Mouse (Mus musculus) stomach, embryonic 16.5 days (tissue): ENCODE results near the gene Slc41a3. TPM values are rescaled to one million over a fixed set of nuclear protein-coding genes. Genes with fewer than 3 reads are reported as not detected.

ENCODE experiments used
- ATAC-seq: fragments of 200-750 bp; cut with Nextera tagmentation; 2 replicates; pipeline ENCODE4 v1.8.0; 2017; ENCODE audit warnings: moderate number of reproducible peaks, moderate TSS enrichment; ENCODE audit not compliant: insufficient read depth, low FRiP score
- H3K27ac ChIP-seq: fragments of 300-500 bp; sonication (generic); 2 replicates; pipeline ENCODE4 v1.5.1; 2014; ENCODE audit warnings: low read length
- H3K27me3 ChIP-seq: fragments of 300-500 bp; sonication (generic); 2 replicates; pipeline ENCODE4 v1.6.1; 2014; ENCODE audit warnings: low read length, control low read depth, mixed read lengths; ENCODE audit not compliant: control insufficient read depth, insufficient read depth
- H3K36me3 ChIP-seq: fragments of 300-500 bp; sonication (generic); 2 replicates; pipeline ENCODE4 v1.6.1; 2014; ENCODE audit warnings: low read length; ENCODE audit not compliant: control insufficient read depth, insufficient read depth
- H3K4me1 ChIP-seq: fragments of 300-500 bp; sonication (generic); 2 replicates; pipeline ENCODE4 v1.6.1; 2014; ENCODE audit warnings: low read length, control low read depth, mixed read lengths; ENCODE audit not compliant: control insufficient read depth, insufficient read depth
- H3K4me2 ChIP-seq: fragments of 300-500 bp; sonication (generic); 2 replicates; pipeline ENCODE4 v1.6.1; 2014; ENCODE audit warnings: low read depth, low read length, mixed read lengths
- H3K4me3 ChIP-seq: fragments of 300-500 bp; sonication (generic); replicated peaks from 2 replicates; pipeline ENCODE4 v1.5.1; 2014; ENCODE audit warnings: mild to moderate bottlenecking, low read length
- H3K9ac ChIP-seq: fragments of 300-500 bp; sonication (generic); 2 replicates; pipeline ENCODE4 v1.6.1; 2014; ENCODE audit warnings: low read length
- H3K9me3 ChIP-seq: fragments of 300-500 bp; sonication (generic); replicated peaks from 2 replicates; pipeline ENCODE4 v1.6.1; 2016; ENCODE audit warnings: low read length, control low read depth; ENCODE audit not compliant: control insufficient read depth
- WGBS: fragments of 180-500 bp; shearing (Covaris S2); extraction: QIAGEN DNeasy Blood & Tissue Kit; methylation state at CpG from one replicate; pipeline ENCODE4 v1.1.7; 2014; 5-methylcytosine and 5-hydroxymethylcytosine counted together
- polyA plus RNA-seq: library from polyadenylated mRNA; unstranded; fragments of >200 nt; fragmentation: Nextera tagmentation; extraction: Ambion mirVana; gene quantifications from 2 replicates; pipeline ENCODE4 v1.2.1, GENCODE M21; 2015

Slc41a3 gene
- polyA plus RNA-seq, 1 experiment from 2014 or later = 8.5 TPM

GRCm38 (mm10) chr6:90618821-90619636 lies 14.5 kb downstream of the Slc41a3 start:
- no peaks in the 10 kb centered on the region for H3K36me3 ChIP-seq
- peaks cover 30% of the 10 kb centered on the region for H3K4me1 ChIP-seq
- no peak overlapping the region for H3K27ac ChIP-seq
- ATAC-seq = peak; percentile 49
- H3K4me2 ChIP-seq = no peak overlapping the region
- no peak overlapping the region for H3K4me3 ChIP-seq
- no peaks in the 10 kb centered on the region for H3K27me3 ChIP-seq
- H3K9me3 ChIP-seq = no peaks in the 10 kb centered on the region
- WGBS = 58% methylated on average over 19 of the region's 19 CpGs
- peak overlapping the region; percentile 7 for H3K9ac ChIP-seq

DNA sequence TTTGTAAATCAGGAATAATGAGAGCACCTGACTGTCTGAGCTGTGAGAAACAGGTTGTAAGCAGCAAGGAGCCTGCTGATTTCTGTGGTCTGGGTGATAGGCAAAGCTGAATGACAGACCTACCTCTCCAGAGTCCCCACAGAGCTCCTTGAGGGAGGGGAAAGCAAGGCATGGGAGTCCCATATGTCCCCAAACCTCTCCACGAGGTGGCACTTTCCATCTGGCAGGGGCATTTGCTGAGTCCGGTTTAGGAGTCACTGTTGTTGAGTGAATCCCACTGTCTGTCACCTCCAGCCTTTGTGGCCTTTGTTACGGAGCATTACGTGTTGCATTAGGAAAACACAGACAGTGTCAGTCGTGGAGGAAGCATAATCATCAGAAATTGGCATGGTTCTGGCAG lies 15.4 kb downstream of the Slc41a3 start:
- WGBS = 80% methylated on average over 5 of the region's 5 CpGs

GRCm38 (mm10) chr6:90620791-90621583 lies 16.5 kb downstream of the Slc41a3 start:
- no peak overlapping the region for H3K4me3 ChIP-seq
- no peak for ATAC-seq
- no peaks in the 10 kb centered on the region for H3K9me3 ChIP-seq
- H3K27me3 ChIP-seq = no peaks in the 10 kb centered on the region
- no peak overlapping the region for H3K27ac ChIP-seq
- peaks cover 32% of the 10 kb centered on the region for H3K4me1 ChIP-seq
- H3K4me2 ChIP-seq = no peak overlapping the region; the same call in 1 of the 2 replicates
- H3K36me3 ChIP-seq = no peaks in the 10 kb centered on the region
- 55% methylated on average over 9 of the region's 9 CpGs for WGBS
- no peak overlapping the region; the same call in 1 of the 2 replicates for H3K9ac ChIP-seq

More for the DNA sequence above, 15.4 kb downstream of the Slc41a3 start:
- no peak overlapping the region for H3K4me2 ChIP-seq
- no peaks in the 10 kb centered on the region for H3K36me3 ChIP-seq
- no peak overlapping the region for H3K9ac ChIP-seq
- H3K27me3 ChIP-seq = no peaks in the 10 kb centered on the region
- H3K4me1 ChIP-seq = peaks cover 32% of the 10 kb centered on the region
- H3K27ac ChIP-seq = no peak overlapping the region
- no peak overlapping the region for H3K4me3 ChIP-seq
- ATAC-seq = no peak
- H3K9me3 ChIP-seq = no peaks in the 10 kb centered on the region

- no peak overlapping the region; the same call in 1 of the 2 replicates for H3K4me2 ChIP-seq
- no peaks in the 10 kb centered on the region for H3K36me3 ChIP-seq
- H3K4me3 ChIP-seq = no peak overlapping the region
- no peak for ATAC-seq
- H3K9me3 ChIP-seq = no peaks in the 10 kb centered on the region
- no peak overlapping the region for H3K27ac ChIP-seq
- WGBS = 42% methylated on average over 6 of the region's 6 CpGs
- H3K9ac ChIP-seq = no peak overlapping the region; the same call in 1 of the 2 replicates
- peaks cover 32% of the 10 kb centered on the region for H3K4me1 ChIP-seq
- no peaks in the 10 kb centered on the region for H3K27me3 ChIP-seq
These were observed 17.0 kb downstream of the Slc41a3 start for GRCm38 (mm10) chr6:90621584-90621890.

DNA sequence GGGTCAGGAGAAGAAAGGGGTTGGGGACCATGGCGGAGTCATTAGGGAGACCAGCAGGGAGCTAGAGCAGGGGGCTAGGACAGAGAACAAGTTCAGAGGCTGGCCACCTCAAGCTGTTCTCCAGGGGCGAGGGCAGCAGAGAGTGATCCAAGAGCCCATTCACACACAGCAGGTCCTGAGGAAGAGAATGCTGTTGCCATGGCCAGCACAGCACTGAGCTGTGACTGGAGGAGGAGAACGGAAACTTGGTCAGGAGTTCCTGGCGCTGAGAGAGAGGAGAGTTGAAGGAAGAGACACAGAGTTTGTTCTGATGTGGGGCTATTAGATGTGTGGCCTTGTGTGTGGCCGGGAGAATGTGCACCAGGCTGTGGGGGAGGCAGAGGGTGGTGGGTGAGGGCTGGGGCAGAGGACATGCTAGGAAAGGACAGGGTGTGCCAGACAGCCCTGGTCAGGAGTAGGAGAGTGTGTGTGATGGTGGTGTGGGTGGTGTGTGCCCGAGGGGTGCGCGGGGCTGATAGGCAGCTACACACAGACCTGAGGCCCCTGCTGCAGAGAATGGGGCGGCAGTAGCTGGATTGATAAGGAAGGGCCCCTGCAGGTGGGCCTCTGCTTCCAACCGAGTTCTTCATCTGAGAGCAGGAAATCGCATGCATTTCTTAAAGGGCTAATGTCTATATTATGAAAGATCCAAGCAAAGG lies 18.4 kb downstream of the Slc41a3 start:
- no peak overlapping the region for H3K4me3 ChIP-seq
- H3K27ac ChIP-seq = peak overlapping the region; percentile 60
- WGBS = 35% methylated on average over 11 of the region's 11 CpGs
- H3K4me1 ChIP-seq = peaks cover 32% of the 10 kb centered on the region
- no peak overlapping the region for H3K4me2 ChIP-seq
- H3K36me3 ChIP-seq = no peaks in the 10 kb centered on the region
- no peaks in the 10 kb centered on the region for H3K9me3 ChIP-seq
- H3K27me3 ChIP-seq = no peaks in the 10 kb centered on the region
- no peak overlapping the region for H3K9ac ChIP-seq
- ATAC-seq = peak; percentile 79

DNA sequence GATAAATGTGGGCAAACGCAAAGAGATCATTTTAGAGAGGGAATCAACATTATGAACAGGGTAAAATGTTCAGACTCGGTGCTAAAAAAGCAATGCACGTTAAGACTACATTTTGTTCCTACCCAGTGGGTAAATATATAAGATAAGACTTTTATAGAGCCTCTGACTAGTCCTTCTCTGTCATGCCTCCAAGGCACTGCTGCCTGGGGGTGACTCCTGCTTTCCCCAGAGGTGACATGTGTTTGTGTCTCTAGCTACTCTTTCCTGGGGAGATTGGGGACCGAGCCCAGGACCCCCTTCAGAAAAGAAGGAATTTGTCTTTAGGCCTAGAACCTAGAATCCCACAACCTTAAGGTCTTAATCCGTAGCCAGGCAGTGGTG lies 18.9 kb downstream of the Slc41a3 start:
- H3K27ac ChIP-seq = peak overlapping the region; percentile 60
- no peak overlapping the region for H3K9ac ChIP-seq
- no peak overlapping the region for H3K4me3 ChIP-seq
- H3K4me1 ChIP-seq = peaks cover 32% of the 10 kb centered on the region
- H3K9me3 ChIP-seq = no peaks in the 10 kb centered on the region
- WGBS = 65% methylated on average over 5 of the region's 5 CpGs
- ATAC-seq = no peak
- H3K36me3 ChIP-seq = no peaks in the 10 kb centered on the region
- no peaks in the 10 kb centered on the region for H3K27me3 ChIP-seq
- no peak overlapping the region for H3K4me2 ChIP-seq

- Histone ChIP-seq H3K36me3 (no peaks in the 10 kb centered on the region), H3K27me3 (no peaks in the 10 kb centered on the region), H3K4me2 (no peak overlapping the region), H3K9me3 (no peaks in the 10 kb centered on the region), H3K27ac (no peak overlapping the region), H3K4me3 (no peak overlapping the region), H3K4me1 (peaks cover 26% of the 10 kb centered on the region), H3K9ac (no peak overlapping the region)
- WGBS = 56% methylated on average over 6 of the region's 6 CpGs
- ATAC-seq = no peak
These were observed 19.7 kb downstream of the Slc41a3 start for GRCm38 (mm10) chr6:90624184-90624583.

- Histone ChIP-seq H3K9me3 (no peaks in the 10 kb centered on the region), H3K4me3 (no peak overlapping the region), H3K27me3 (no peaks in the 10 kb centered on the region), H3K9ac (no peak overlapping the region), H3K27ac (no peak overlapping the region), H3K4me2 (no peak overlapping the region), H3K36me3 (no peaks in the 10 kb centered on the region), H3K4me1 (peaks cover 25% of the 10 kb centered on the region)
- 73% methylated on average over 11 of the region's 11 CpGs for WGBS
- ATAC-seq = no peak
These were observed 20.2 kb downstream of the Slc41a3 start for GRCm38 (mm10) chr6:90624733-90625132.
